Mouse (Mus musculus): Measurements from ENCODE around the gene Stra6. TPM values are rescaled to one million over a fixed set of nuclear protein-coding genes. Genes with fewer than 3 reads are reported as not detected.
A peak's percentile ranks its signal among the peaks of the same experiment; 100 is the strongest.

Stra6 gene
- total RNA-seq, 2 experiments from 2014 or later = 0.38 to 0.41 TPM

DNA sequence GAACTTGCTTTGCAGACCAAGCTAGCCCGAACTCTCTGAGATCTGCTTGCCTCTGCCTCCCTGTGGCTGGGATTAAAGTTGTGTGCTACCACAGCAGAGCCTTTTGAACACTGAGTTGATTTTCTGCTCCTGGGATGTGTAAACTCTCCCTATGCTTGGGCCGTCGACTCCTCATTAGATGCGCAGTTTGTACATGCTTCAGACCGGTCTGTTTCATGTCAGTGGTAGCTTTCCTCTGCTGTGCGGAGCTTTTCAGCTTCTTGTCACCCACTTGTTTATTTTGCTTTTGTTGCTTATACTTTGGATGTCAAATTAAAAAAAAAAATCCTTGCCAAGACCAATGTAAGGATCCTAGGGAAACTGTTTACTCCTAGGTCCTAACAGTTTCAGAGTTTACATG, 32.4 kb downstream of the Stra6 start:
- DNase-seq = no peak

DNA sequence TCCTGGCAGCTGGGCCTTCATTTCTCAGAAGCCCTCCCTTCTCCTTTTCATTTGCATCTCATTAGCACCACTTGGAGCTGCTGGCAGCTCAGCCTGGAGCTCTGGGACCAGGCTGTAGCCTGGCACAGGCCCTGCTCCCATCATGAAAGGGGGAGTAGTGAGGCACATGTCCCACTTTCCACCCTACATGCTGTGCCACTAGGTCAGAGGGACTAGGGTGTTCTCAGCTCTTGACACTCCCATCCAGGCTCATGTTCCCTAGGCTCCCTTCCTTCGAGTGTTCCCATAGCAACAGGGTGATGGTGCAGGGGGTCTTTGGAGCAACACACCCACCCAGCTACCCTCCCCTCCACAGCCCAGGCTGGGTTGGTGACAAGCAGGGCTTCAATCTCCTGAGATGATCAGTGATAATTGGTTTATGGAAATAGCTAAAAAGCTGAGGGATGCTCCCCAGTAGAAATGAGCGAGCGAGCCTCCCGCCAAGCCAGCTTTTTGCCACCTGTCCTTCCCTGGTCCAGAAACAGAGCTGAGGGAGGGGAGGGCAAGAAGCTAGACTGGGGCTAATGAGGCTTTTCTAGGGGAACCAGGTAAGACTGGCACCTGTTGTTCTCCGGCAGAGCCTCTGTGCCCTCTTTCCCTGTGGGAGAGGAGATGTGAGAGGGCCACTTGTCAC, 33.2 kb downstream of the Stra6 start:
- DNase-seq = no peak

DNA sequence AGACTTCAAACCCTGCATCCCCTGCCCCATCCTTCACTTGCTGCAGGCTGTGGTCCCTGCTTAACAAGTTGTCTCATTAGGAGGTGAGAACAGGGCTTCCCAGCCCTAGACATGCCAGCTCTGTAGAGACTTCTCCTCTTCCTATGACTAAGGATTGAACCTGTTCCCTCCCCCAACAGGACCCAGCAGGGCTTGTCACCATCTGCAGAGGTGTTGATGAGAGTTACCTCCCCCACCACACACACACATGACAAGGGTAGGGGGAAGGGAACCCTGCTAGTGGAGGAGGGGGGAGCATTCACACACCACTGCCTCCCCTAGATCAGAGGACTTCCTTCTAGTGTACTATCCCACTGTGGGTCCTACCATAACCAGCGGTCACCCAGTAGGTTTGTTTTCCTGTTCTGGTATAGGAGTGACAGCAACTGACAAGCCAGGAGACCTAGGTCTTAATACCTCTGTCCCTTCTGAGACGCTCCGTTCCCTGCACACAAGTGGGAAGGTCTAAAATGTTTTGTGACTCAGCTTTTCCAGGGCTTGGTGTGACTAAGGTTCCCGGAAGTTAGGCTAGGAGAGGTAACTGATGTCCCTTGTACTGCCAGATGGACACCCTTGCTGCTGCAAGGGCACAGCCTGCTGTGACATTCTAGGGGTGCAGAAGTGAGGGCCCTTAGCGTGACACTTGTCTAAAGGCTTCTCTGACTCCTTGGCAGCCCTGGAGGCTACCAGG, 36.4 kb downstream of the Stra6 start:
- DNase-seq = no peak

DNA sequence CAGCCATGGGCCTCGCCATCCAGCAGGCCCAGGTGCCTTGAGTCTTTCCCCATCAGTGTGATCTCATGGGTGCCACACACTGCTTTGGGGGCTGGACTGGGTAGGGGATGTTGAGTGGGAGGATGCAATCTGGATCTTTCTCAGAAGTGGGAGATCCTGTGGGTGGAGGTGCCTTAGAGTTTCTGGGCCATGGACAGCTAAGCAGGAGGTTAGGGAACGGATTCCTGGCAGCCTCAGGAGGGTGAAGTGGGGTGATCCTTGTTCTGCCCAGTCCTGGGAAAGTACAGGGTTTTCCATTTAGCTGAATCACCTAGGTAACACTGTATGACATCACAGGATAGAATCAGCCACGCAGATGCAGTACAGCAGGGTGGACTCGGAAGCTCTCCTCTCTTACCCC, 38.4 kb downstream of the Stra6 start:
- no peak for DNase-seq

DNA sequence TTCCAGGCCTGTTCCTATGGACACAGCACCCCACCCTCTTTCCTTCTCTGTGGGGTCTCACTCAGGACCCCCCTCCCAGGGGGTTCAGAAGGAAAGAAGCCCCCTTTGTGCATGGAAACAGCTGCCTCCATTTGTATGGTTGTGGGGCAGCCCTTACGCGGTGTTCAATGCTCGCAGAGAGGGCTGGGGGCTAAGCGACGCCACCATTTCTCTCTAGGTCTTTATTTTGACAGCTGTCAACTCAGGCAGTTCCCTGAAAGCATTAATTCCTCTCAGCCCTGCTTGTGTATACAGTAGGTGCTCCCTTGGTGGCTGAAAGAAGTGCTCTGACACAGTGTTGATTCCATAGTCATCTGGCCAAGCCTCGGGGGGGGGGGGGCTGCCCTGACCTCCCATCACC, 40.1 kb downstream of the Stra6 start:
- no peak for DNase-seq

DNA sequence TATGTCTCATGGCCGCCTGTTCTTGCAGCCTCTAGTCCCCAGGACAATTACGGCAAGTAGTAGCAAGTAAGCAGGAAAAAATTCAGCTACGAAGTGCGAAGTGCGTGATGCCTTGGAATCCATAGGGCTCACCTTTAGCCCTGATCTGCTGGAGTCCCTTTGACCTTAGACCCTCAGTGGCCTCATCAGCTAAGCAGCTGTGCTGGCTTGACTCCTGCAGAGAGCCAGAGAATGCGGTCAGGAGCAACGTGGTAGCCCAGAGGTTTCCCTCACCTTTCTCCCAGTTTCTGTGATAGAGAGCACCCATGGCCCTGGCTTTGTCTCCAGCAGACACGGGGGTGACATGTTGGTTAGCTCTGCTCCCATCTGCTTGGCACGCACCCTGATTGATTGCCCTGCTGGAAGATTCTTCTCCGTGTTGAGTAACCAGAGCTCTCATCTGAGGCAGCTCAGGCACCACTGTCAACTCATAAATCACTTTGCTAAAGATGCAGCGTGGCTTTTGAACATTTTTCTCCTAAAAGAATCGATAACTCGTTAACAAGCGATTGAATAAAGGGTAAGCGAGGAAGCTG, 42.1 kb downstream of the Stra6 start:
- DNase-seq = no peak

DNA sequence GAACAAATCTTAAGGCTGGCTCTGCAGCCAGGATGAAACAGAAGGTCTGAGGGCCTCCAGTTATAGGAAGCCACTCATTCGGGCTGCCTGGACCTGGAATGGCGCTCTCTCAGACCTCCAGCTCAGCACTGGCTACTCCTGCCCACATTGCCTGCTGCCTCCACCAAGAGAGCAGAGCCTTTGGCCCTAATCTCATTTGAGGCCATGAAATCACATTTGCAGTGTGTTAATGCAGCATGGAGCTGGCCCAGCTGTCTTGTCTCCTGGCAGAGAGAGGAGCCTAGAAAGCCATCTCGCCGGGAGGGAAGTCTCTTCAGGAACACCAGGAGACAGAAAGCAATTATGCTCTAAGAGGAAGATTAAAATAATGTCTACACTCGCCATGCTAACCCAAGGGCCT, 43.9 kb downstream of the Stra6 start:
- DNase-seq = no peak

DNA sequence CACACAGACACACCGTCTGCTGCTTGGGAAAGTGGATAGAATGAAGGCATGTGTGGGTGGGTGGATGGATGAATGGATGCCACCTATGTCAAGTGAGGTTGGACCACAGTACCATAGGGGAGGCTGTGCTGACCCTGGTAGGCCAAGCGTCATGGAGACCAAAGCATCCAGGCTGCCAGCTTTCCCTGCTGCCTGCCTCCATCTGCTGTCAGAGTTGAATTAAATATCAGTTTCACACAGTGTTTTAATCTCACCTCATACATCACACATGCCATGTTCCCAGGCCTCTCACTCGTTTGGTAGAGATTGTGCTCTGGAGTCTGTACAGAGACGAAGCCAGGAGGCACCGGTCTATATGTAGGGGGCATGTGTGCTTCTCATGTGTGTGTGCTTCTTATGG, 47.2 kb downstream of the Stra6 start:
- no peak for DNase-seq

DNA sequence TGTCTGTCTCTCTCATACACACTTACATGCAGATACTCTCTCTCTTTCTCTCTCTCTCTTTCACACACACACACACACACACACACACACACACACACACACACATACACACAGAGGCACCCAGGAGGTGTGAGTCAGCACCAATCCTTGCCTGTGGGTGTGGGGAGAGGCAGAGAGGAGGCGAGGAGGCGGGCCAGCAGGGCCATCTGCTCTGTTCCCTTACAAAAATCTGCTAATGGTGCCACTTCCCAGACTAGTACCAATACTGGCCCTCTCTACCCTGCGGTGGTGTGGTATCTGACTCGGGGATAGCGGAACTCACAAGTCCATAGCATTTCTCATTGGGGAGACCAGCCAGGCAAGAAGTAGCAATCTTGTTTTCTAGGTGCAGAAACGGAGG, 47.8 kb downstream of the Stra6 start:
- peak; percentile 19 for DNase-seq

DNA sequence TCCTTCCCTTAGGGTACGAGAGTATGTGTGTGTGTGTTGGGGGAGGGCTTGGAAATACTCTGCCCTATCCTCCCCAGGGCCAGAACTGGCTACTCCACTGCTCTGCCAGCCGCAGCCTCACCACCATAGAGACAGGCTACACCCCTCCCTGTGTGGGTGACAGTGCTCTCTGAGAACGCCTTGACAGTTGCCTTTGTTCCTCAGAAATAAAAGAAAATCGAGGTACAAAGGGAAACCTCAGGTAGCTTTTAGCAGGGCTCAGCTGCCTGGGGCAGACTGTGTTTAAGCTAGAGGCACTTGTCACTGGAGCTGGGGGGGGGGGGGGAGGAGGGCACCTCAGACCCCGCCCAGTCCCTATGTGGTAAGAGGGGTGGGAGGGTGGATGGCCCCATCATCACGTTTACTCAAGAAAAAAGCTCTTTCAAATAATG, 48.7 kb downstream of the Stra6 start:
- DNase-seq = no peak

DNA sequence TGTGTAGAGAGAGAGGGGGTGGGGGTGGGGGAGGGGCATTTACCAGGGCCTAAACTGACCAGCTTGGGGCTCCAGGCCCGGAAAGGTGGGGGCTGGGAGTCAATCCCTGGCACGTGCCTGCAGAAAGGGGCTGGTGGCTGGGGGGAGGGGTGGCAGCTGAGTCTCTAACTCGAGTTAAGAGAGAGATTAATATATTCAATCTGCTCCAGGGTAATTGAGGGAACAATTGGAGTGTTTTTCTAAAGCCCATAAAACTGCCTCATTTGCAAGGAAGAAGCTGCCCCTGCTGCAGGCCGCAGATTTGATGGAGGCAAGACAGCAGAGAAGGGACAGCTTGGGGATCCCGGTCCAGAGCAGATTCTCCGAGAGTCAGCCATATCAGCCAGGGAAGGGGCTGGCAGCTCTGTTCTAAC, 49.3 kb downstream of the Stra6 start:
- DNase-seq = no peak

DNA sequence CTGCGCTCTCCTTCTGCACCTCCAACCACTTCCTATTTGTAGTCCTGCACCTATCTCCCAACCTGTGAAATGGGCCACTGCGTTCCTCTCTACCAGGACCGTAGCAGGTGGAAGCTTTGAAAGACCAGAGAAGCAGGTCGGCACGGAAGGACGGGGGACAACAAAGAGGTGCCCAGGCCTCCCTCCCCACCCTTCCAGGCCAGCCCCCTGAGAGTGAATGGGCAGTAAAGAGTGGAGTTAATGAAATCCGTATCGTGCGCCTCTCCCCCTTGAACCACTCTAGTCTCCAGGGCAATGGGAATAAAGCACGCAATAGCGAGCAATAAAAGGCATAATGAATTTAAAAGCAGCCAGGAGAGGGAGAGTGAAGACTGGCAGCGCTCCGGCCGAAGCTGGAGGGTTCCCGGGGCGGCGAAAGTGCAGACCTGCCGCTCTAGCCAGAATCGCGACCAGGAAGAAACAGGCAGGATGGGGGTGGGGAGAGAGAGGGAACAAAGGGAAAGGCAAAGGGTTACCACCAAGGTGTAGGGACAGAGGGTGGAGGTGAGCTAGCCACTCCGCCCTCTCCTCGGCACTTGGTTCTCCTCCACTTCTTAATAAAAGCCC, 49.8 kb downstream of the Stra6 start:
- no peak for DNase-seq

DNA sequence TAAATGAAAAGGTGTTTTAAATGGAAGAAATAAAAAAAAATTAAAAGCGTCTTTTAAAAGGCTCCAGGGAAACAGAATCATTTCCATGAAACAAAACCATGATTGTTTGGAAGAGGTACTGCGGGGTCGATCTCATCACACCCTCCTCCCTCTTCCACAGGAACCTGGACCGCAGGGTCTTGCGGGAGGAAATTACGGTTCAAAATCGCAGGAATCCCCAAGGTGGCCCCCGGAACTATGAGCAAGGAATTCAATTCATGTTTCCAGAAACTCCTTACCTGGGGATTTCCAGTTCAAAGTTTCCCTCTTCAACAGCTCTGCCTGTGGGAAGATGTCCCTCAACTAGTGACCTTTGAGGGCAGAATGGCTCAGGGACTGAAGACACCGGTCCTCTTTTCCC, 50.4 kb downstream of the Stra6 start:
- no peak for DNase-seq

DNA sequence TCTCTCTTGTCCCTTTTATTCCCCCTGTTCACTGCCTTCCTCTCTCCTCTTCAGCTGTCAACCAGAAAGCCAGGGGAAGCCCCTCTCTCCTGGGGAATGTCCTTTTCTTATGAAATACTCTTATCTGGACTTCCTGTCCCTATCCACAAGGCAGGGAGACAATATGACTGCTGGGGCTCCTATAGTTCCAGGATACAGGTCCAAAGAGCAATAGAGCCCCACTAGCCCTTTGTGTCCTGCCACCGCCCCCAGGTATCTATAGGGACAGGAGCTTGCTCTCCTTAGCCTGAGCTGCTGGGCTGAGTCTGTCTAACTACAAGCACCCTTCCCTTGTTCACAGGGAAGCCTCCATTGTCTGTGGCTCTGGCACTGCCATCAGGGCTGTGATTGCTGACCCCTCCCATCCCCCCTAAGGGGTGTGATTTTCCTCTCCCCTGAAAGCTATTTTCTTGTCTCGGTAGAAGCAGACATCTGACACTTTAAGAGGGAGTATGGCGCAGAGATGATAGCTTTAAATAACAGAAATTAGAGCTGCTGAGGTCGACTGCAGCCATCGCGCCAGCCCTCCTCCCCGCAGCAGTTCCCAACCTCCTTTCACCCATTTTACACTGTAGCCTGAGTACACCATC, 51.8 kb downstream of the Stra6 start:
- DNase-seq = no peak

DNA sequence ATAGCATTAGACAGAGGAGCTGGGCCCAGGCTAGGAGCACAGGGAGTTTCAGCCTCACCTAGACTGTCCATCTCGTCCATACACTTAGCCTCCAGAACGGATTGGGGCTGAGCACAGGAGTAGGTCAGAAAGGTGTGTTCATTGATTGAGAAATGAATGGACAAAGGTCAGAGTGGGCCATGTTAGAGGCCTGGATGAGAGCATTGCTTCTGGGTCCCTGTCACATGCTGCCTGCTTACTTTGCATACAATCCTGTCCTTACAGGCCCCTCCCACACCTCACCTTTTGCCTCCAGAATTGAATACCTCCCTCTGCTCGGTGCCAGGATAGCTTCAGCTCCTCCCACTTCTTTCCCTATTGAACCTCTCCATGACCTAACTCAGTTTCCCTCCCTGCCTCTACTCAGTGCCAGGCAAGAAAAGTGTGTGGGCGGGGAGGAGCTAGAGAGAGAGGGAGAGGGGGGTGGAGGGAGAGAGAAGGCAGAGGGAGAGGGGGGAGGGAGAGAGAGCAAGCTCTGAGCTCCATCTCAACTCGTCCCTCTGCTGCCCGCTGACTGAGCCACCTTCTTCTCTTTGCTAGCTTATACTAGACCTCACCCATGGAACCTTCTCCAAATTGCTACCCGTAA, 52.5 kb downstream of the Stra6 start:
- DNase-seq = no peak

DNA sequence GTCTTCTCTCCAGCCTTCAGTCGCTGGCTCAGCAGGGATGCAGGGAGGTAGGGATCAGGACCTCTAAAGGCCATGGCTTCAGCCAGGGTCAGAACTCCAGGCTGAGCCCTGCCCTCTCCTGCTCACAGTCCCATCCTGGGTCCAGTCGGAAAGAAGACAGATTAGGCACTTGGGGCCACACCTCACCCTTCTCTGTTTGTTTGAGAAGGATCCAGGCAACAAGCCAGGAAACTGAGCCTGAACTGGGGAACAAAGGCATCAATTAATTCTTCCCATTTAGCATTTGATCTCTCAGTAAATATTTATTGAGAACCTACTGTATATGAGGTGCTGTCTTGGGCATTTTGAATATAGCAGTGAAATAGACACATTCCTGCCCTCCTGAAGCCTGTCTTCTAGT, 55.1 kb downstream of the Stra6 start, which contains the start of gene Ccdc33:
Gene Ccdc33 (minus strand): TSS at position 153 of the 400 bp plus-strand sequence.
- DNase-seq = no peak

DNA sequence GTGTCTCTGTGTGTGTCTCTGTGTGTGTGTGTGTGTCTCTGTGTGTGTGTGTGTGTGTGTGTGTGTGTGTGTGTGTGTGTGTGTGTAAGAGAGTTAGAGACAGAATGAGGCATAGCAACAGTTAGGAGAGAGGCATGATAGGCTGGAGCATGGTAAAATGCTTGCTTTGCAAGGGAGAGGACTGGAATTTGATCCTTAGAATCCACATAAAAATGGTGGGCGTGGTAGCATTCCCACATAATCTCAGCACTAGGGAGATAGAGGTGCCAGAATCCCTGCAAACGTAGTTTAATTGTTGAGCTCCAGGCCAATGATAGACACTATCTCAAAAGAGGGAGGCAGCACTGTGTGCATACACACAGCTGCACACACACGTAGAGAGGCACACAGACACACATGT, 61.5 kb downstream of the Stra6 start:
- DNase-seq = no peak

DNA sequence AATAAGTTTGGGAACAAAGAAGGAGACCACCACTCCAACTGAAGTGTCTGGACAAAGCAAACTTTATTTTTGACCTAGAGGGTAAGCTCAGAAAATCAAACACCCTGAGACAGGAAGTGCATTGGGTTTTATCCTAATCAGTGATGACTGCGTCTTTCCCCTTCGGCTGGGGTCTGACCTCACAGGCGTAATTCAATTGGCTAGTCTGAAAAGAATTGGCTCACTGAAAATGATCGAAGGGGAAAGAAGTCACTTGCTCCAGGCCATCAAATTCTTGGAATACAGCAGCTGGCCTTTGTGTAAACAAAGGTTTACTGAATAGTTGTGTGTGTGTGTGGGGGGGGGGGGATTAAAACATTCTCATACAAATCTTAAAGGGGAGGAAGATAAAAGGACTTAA, 62.2 kb downstream of the Stra6 start:
- no peak for DNase-seq

DNA sequence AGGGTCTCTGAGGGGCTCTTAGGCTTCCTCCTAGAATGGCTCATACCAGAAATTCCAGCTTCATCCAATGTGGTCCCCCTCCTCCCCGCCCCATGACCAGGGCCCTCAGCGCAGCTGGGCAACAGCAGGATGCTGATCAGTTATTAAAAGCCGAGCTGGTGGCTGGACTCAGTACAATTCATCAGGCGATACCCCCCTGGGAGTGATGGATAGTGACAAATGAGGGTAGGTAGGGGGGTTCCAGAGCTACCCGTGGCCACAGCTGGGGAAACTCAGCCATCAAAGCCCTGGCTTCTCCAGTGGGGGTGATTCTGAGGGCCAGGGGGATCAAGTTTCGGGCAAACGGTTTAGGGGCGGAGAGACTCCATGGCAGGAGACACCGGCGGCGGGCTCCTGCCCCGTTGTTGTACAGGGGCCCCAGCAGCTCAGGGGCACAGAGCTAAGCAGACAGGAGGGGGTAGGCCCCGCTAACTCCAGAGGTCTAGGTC, 65.4 kb downstream of the Stra6 start:
- no peak for DNase-seq

DNA sequence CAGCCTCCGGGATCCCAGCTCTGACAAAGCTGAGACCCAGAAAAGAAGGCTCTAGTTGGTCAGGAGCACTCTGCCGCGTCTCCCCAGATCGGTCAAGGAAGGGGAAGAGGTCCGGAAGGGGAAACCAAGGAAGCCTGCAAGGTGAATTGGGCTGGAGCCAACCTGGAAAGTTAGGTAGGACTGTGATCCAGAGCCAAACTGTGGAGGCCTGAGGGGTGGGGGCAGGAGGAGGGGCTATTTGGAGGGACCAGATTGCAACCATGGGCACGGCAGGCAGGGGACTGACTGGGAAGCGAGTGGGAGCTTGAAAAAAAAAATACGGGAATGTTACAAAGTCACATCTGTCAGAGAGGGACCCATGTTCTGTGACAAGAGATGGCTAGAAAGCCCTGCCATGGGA, 65.9 kb downstream of the Stra6 start:
- no peak for DNase-seq

DNA sequence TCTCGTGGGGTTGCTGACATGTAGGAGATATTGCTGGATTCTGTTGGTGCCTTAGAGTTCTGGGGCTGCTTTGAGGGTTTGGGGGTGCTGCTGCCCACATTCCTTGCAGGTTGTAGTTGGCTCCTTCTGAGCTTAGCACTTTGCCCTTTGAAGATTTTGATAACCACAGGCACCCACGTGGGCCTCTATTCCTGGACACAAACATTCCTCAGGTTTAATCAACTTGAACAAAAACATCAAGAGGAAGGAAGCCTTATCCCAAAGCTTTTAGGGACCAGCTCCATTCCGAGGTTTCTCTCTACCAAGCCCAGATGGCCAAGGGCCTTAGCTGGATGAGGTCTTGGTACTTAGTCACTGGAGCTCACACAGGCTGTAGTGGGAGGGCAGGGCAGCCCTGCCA, 67.3 kb downstream of the Stra6 start:
- no peak for DNase-seq

DNA sequence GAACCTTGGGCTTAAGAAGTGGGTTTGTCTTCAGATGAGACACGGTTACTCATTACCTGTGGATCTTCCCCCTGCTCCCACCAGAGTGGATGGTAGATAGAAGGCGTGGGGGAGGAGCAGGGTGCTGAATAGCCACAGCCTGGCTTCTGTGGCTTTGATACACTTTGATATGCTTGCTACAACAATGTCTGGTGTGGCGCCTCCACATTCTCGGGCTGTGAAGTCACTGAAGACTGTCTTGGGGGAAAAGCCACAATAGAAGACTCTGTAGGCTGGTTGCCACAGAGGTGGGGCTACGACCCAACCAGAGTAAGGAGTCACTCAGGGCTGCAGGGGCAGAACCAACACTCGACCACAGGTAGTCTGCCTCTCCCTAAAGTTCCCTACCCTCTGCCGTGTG, 68.1 kb downstream of the Stra6 start:
- DNase-seq = no peak

All from gastrocnemius, postnatal 25 days (tissue).